Mouse (Mus musculus) adrenal gland, adult 8-10 months (tissue): ENCODE results near the gene Mybbp1a. TPM values are rescaled to one million over a fixed set of nuclear protein-coding genes. Genes with fewer than 3 reads are reported as not detected.
"Not testable (repeated sequence)": the region's sequence is repeated elsewhere in the genome, so short reads cannot be mapped to it uniquely, and the experiment has no call there.

Experiments used
- DNase-seq: peaks from one replicate; pipeline ENCODE4 v3.0.0; 2022
- total RNA-seq, 4 experiments: library from RNA; stranded (reverse); gene quantifications; 2 replicates each; pipeline ENCODE4 v1.2.4; 2022

Gene Mybbp1a
- total RNA-seq, 4 experiments from 2014 or later, result 81.9 to 90.7 (median 84.3) TPM

DNA sequence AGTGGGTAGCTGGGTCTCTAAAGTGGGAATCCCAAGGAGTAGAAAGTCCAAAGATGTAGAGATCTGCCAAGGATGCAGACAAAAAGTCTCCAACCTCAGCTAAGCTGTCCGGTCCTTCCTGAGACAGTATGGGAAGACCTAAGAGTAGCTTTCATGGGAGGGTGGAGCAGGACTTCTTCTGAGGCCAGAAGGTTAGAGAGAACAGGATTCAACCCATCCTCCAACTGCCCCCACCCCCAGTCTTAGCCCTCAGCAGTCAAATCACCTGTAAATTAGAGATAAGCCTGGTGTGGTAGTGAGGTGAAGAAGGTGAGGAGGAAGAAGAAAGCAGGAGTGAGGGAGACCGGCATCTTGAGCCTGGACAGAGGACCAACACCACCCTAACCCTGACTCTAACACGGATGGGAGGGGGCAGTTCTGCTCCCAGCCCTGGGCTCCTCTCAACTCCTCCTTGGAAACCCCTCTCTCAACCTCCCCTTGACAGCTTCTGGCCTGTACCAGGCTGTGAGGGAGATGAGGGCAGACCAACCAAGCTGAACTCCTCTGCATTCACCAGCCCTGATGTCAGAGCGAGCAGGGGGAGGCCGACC, 27.5 kb upstream of the Mybbp1a start:
- DNase-seq, result no peak

- no peak for DNase-seq
These were observed 26.0 kb upstream of the Mybbp1a start for GRCm38 (mm10) chr11:72415155-72415554.

DNA sequence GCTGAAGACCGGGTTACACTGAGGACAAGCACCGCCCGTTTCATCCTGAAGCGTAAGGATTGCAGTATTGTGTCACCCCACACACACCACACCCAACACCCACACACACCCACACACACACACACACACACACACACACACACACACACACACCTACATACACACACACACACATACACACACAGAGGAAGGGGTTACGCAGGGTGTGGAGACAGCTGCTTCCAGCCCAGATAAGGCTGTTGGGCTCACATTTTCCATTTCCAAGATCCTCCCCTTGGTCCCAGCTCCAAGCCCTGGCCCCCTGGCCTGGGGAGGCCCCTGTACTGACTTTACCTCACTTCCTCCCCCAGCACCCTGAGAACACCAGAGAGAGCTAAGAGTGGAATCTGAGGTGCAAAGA, 24.5 kb upstream of the Mybbp1a start:
- no peak for DNase-seq

- DNase-seq, result no peak
These were observed 23.8 kb upstream of the Mybbp1a start for GRCm38 (mm10) chr11:72417376-72417775.

DNA sequence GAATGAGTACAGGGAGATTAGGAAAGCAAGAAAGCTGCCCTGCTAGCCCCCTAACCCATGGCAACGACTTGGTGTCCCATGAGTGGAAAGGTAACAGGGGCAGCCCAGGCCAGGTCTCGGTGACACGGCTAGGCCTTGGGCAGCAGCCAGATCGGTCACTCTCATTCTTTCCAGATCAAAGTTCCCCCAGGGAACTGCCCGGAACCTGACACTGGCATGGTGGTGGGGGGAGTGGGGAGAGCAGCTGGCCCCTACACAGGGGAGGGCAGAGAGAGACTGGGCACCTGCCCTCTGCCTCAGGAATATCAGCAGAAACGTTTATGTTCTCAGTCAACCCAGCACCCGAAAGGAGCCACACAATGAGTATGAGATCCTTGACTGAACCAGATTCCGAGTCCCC, 22.9 kb upstream of the Mybbp1a start:
- DNase-seq, result no peak

GRCm38 (mm10) chr11:72419006-72419405, 22.1 kb upstream of the Mybbp1a start:
- no peak for DNase-seq

DNA sequence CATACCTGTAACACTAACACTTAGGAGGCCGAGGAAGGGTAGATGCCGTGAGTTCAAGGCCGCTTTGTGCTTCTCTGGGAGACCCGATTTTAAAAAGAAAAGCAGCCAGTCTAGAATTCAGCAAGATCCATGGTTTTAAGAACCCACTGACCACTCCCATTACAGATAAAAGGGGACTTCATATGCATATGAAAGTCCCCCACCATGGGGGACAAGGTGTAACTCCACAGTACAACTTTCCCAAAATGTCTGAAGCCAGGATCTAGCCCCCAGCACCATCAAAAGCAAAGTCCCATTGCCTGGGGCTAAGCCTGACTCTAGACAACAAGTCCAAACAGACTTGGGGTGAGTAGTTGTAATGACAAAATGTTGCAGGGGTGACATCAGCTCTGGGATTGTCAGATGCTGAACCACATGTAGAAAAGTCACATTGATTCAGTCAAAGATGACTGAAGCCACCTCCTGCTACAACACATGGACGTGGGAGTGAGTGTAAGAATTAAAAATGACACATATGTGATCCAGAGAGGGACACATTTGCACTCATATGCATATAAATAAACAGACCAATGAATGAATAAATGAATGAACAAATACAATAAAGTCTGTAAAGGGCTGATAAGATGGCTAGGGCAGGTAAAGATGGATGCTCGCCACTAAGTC, 20.6 kb upstream of the Mybbp1a start:
- DNase-seq, result no peak

DNA sequence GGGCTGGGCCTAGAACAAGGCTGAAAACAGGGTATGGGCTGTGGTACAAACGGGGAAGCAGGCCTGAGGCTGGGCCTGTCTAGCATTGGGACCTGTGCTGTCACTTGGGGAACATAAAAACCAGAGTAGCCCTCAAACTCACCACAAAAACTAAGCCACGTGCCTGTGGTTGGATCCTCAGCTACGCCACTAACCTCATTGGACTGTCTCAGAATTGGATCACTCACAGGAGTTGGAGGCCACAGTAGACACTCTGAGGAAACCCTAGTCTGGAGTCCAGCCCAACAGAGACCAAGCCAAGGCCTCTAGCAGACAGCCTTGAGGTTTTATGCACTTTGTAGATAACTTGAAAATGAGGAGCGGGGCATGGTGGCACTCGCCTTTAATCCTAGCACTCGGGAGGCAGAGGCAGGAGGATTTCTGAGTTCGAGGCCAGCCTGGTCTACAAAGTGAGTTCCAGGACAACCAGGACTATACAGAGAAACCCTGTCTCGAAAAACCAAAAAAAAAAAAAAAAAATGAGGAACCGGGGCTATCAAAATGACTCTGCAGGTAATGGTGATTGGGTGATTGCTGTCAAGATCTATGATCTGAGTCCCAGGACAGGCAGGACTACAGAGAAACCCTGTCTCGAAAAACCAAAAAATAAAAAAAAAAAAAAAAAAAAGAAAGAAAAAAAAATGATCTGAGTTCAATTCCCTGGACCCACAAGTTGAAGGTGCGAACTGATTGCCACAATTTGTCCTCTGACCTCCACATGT, 19.5 kb upstream of the Mybbp1a start:
- DNase-seq, result peak; percentile 78

GRCm38 (mm10) chr11:72423686-72424085, 17.5 kb upstream of the Mybbp1a start:
- no peak for DNase-seq

GRCm38 (mm10) chr11:72425201-72425600, 16.0 kb upstream of the Mybbp1a start:
- DNase-seq, result no peak

DNA sequence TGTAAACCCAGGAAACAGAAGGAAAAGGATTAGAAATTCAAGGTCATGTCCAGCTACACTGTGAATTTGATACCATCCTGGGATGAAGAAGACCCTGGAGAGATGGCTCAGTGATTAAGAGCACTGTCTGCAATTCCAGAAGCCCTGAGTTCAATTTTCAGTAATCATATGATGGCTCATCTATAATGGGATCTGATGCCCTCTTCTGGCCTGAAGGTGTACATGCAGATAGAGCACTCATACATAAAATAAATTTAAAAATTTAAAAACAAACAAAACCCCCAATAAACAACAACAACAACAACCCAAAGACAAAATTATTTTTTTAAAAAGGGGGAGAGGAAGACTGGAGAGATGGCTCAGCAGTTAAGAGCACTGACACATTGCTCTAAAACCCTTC, 14.3 kb upstream of the Mybbp1a start:
- DNase-seq, result no peak

DNA sequence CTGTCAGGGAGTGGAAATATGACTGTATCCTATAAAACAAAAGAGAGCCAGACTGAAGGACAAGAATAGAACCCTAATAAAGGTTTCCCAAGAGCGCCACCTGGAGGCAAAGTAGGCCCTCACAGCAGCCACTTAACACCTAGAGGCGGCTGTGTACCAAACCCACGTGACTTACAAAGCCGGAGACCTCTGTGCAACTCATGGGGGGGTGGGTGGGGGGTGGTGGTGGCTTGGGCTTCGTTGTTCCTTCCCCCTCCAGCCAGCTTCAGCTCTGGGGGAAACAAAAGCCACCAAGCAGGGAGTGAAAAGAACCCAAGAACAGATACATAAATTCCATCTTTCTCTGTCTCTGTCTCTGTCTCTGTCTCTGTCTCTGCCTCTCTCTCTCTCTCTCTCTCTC, 12.5 kb upstream of the Mybbp1a start:
- peak; percentile 65 for DNase-seq

DNA sequence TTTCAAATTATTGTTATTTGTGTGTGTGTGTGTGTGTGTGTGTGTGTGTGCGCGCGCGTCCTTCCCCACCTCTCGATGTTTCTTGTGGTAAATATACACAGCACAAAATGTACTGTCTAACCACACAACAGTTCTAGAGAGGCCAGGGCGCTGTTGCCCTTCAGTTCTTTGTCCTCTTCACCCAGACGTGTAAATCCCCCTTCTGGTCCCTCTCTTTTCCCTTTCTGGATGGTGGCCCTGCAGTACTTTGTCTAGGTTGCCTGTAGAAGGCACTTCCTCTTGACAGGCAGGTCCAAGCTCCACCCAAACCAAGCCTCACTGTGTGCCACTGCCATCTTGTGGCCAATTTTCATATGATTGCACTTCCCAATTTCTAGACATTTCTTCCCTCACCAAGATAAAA, 11.9 kb upstream of the Mybbp1a start:
- DNase-seq, result peak; percentile 67

DNA sequence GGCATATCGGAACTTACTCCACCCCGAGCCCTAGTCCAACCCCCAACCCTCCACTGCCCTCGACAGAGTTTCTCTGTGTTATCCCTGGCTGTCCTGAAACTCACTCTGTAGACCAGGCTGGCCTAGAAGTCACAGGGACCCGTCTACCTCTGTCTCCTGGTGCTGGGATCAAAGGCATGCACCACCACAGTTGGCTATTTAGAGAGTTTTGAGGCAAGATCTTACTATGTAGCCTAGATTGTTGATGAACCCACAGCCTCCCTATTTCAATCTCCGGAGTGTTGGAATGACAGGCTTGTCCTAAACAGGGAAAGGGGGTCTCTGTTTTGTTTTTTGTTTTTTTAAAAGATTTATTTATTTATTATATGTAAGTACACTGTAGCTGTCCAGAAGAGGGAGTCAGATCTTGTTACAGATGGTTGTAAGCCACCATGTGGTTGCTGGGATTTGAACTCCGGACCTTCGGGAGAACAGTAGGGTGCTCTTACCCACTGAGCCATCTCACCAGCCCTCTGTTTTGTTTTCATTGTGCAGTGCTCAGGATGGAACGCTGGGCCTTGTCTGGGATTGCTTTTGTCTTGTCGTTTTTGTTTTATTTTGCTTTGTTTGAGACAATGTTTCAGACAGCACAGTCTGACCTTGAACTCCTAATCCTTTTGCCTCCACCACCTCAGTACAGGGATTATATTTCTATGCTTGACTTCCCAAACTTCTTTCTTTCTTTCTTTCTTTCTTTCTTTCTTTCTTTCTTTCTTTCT, 10.7 kb upstream of the Mybbp1a start:
- not testable (repeated sequence) for DNase-seq

DNA sequence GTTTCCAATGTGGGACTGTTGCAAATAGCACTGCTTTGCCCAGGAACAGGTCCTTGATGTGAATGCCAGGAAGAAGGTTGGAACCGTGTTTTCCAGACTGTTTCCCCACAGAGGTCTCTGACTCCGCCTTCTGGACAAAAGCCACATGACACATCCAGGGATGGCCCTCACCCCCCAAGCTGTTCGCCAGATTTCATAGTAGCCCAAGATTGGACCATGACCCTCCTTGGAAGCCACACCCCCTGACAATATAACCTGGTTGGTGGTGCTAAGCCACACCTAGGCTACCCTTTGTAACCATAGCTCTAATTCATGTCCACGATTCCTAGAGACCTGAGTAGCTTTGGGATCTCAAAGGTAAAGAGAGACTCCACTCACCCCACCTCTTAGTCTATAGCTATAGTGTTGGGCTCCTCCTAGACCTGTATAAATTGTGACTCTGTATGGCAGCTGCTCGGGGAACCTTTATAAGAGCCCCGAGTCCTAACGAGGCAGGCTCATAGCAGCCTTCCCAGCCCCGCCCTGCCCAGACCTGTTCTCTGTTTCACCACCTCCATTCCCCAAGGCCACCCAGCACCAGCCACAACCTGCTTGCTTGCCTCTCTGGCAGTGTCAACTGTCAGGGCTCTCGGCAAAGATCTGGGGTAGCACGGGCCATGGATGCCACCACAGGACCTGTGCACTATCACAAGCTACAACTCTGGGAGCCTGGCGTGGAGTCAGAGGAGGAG, 6.0 kb upstream of the Mybbp1a start, which contains the start of gene Ggt6:
Gene Ggt6 (plus strand): TSS at position 564 of the 731 bp plus-strand sequence.
- peak; percentile 73 for DNase-seq

DNA sequence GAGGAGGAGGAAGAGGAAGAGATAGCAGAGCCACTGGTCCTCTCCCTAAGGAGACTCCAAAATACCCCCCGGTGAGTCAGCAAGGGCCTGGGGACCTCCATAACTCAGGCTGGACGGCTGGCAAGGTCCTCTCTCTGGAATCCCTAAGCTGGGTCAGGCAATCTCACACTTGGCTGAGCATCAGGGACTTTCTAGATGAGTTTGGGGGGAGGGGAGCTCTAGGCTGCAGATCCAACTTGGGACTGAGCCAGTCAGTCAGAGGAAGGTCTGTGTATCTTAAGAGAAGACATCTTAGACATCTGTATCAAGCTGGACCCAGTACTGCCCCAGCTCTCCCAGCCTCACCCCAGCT, 5.5 kb upstream of the Mybbp1a start:
- DNase-seq, result peak; percentile 85

DNA sequence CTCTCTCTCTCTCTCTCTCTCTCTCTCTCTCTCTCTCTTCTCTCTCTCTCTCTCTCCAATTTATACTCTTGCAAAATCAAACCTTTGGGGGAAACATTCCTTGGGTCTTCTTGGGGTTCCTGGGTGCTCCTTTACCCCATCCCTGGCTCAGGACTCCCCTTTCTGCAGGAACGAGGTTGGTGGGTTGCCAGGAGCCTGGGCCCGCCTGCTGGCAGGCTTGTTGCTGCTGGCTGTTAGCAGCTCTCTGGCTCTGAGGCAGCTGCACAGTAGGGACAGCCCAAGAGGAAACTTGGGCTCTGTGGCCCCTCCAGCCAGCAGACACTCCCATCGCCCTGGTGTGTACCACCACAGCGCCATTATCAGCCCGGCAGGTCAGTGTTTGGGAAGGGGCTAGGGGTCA, 4.9 kb upstream of the Mybbp1a start:
- DNase-seq, result peak; percentile 56

DNA sequence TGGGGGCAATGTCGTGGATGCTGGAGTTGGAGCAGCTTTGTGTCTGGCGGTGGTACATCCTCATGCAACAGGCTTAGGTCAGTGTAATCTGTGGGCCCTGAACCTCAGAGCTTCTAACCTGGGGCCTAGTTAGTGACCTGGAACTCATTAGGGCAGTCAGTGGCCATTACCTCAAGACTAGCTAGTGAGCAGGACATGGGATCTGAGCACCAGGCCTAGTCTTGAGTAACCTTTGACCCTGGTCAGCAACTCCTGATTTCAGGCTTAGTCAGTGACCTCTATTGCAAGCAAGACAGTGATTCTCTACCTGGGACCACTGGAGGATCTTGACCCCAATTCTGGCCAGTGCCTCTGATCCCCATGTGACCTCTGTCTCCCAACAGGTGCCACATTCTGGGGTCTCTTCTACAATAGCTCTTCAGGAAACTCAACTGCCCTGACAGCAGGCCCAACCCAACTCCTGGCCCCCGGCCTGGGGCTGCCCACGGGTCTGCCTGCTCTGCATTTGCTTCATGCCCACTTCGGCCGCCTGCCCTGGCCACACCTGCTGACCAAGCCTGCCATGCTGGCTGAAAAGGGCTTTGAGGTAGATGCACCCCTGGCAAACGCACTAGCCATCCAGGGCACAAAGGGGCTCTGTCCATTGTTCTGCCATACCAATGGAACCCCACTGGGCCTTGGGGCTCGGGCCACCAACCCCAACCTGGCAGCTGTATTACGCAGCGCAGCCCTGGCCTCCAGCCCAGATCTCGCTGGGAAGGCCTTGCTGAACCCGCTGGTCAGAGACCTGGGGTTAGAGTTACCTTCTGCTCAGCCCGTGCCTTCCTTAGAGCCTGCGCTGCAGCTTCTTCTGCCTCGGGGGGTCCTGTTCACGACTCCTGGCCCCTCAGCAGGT, 4.2 kb upstream of the Mybbp1a start:
- peak; percentile 51 for DNase-seq

- no peak for DNase-seq
These were observed 2.7 kb upstream of the Mybbp1a start for GRCm38 (mm10) chr11:72438411-72438810.

DNA sequence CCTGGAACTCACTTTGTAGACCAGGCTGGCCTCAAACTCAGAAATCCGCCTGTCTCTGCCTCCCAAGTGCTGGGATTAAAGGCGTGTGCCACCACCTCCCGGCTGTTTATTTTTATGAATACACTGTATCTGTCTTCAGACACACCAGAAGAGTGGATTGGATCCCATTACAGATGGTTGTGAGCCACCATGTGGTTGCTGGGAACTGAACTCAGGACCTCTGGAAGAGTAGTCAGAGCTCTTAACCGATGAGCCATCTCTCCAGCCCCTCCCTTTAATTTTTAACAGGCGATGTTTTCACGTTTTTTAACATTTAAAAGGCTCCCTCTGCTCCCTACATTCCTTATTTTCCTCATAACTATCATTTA, 574 bp upstream of the Mybbp1a start:
- DNase-seq, result not testable (repeated sequence)
